Mouse (Mus musculus) heart, postnatal 10 days (tissue): ENCODE data around the gene Rtn4. TPM values are rescaled to one million over a fixed set of nuclear protein-coding genes. Genes with fewer than 3 reads are reported as not detected.

ENCODE experiments used
- DNase-seq, 2 experiments: peaks; one replicate each; pipeline ENCODE4 v3.0.0; 2021
- intact Hi-C: fragments of 180-260 bp; cut with DNase I; formaldehyde crosslinking; loops from one replicate; pipeline ENCODE4 v1.15.1; 2025
- total RNA-seq, 2 experiments: library from RNA; stranded (reverse); gene quantifications; 2 replicates each; pipeline ENCODE4 v1.2.3; 2021

The Rtn4 gene
- total RNA-seq, 2 experiments from 2014 or later = 186 to 197 TPM

- intact Hi-C loops = no loop called here
- DNase-seq = no peak
These were observed 14.1 kb downstream of the Rtn4 start for GRCm38 (mm10) chr11:29706845-29707244.

GRCm38 (mm10) chr11:29709512-29709911 lies 16.8 kb downstream of the Rtn4 start:
- intact Hi-C loops = no loop called here
- no peak for DNase-seq

GRCm38 (mm10) chr11:29714114-29714513 lies 21.4 kb downstream of the Rtn4 start:
- no peak for DNase-seq
- intact Hi-C loops = loop anchor here (1.0 to 5.0 kb wide), 2 partner anchors 171 to 447 kb away; no protein-coding TSS in a partner anchor

GRCm38 (mm10) chr11:29714789-29715188 lies 22.0 kb downstream of the Rtn4 start:
- DNase-seq = peak; percentile 36 to 51
- intact Hi-C loops = loop anchor here (1.0 to 5.0 kb wide), 3 partner anchors 63 to 447 kb away; no protein-coding TSS in a partner anchor

- intact Hi-C loops = loop anchor here (5.0 kb wide), 1 partner anchor 62 kb away; no protein-coding TSS in a partner anchor
- no peak for DNase-seq
These were observed 22.8 kb downstream of the Rtn4 start for GRCm38 (mm10) chr11:29715499-29715898.

- intact Hi-C loops = loop anchor here (5.0 kb wide), 1 partner anchor 59 kb away; no protein-coding TSS in a partner anchor
- peak in 1 of 2 experiments; percentile 17 for DNase-seq
These were observed 25.8 kb downstream of the Rtn4 start for GRCm38 (mm10) chr11:29718541-29718940.

- intact Hi-C loops = loop anchor here (5.0 kb wide), 1 partner anchor 58 kb away; no protein-coding TSS in a partner anchor
- no peak for DNase-seq
These were observed 26.9 kb downstream of the Rtn4 start for GRCm38 (mm10) chr11:29719597-29719996.

GRCm38 (mm10) chr11:29724213-29724612 lies 31.5 kb downstream of the Rtn4 start:
- DNase-seq = no peak
- intact Hi-C loops = no loop called here

GRCm38 (mm10) chr11:29725167-29725566 lies 32.4 kb downstream of the Rtn4 start:
- DNase-seq = no peak
- intact Hi-C loops = no loop called here

- DNase-seq = no peak
- intact Hi-C loops = no loop called here
These were observed 32.9 kb downstream of the Rtn4 start for GRCm38 (mm10) chr11:29725610-29726009.

GRCm38 (mm10) chr11:29727901-29728300 lies 35.2 kb downstream of the Rtn4 start:
- DNase-seq = no peak
- intact Hi-C loops = no loop called here

- DNase-seq = no peak
- intact Hi-C loops = no loop called here
These were observed 47.0 kb downstream of the Rtn4 start for GRCm38 (mm10) chr11:29739752-29740151.

GRCm38 (mm10) chr11:29744760-29745430 lies 52.1 kb downstream of the Rtn4 start:
- intact Hi-C loops = no loop called here

GRCm38 (mm10) chr11:29745513-29745912 lies 52.8 kb downstream of the Rtn4 start:
- DNase-seq = peak in 1 of 2 experiments; percentile 10
- intact Hi-C loops = no loop called here

More at GRCm38 (mm10) chr11:29744760-29745430, 52.1 kb downstream of the Rtn4 start:
- DNase-seq = peak in 1 of 2 experiments; percentile 17

- intact Hi-C loops = no loop called here
- DNase-seq = no peak
These were observed 53.5 kb downstream of the Rtn4 start for GRCm38 (mm10) chr11:29746203-29746602.

GRCm38 (mm10) chr11:29747365-29747764 lies 54.6 kb downstream of the Rtn4 start:
- DNase-seq = no peak
- intact Hi-C loops = no loop called here

- intact Hi-C loops = no loop called here
- no peak for DNase-seq
These were observed 55.1 kb downstream of the Rtn4 start for GRCm38 (mm10) chr11:29747881-29748280.

- intact Hi-C loops = no loop called here
- no peak for DNase-seq
These were observed 56.2 kb downstream of the Rtn4 start for GRCm38 (mm10) chr11:29748750-29749467.

GRCm38 (mm10) chr11:29749468-29749829 lies 56.7 kb downstream of the Rtn4 start:
- intact Hi-C loops = no loop called here

GRCm38 (mm10) chr11:29751013-29751412 lies 58.3 kb downstream of the Rtn4 start:
- intact Hi-C loops = no loop called here

More at GRCm38 (mm10) chr11:29749468-29749829, 56.7 kb downstream of the Rtn4 start:
- no peak for DNase-seq

More at GRCm38 (mm10) chr11:29751013-29751412, 58.3 kb downstream of the Rtn4 start:
- DNase-seq = no peak
